Mouse (Mus musculus) gastrocnemius, adult 18-20 months (tissue): ENCODE measurements around the gene Krt87. TPM values are rescaled to one million over a fixed set of nuclear protein-coding genes. Genes with fewer than 3 reads are reported as not detected.
A peak's percentile ranks its signal among the peaks of the same experiment; 100 is the strongest.

Experiments
- DNase-seq: peaks from one replicate; pipeline ENCODE4 v3.0.0; 2021; ENCODE audit warnings: low spot score
- long read RNA-seq, 2 experiments: library from polyadenylated mRNA; stranded (forward); transcript quantifications; one replicate each; pipeline ENCODE4 v2.0.0; 2021
- total RNA-seq, 2 experiments: library from RNA; stranded (reverse); gene quantifications; 2 replicates each; pipeline ENCODE4 v1.2.3; 2021

Gene Krt87
- not detected for total RNA-seq
- long read RNA-seq, experiment 1 = 0 reads
- long read RNA-seq, experiment 2 = 0 reads

GRCm38 (mm10) chr15:101438555-101438954 is at the start of gene Krt87:
Gene Krt87, minus strand, starts transcription at chr15:101438804.
- DNase-seq = no peak

- DNase-seq = no peak
Observed at GRCm38 (mm10) chr15:101485911-101486635, 47.5 kb upstream of the Krt87 start.

GRCm38 (mm10) chr15:101484939-101485338 is 46.3 kb upstream of the Krt87 start:
- DNase-seq = no peak

GRCm38 (mm10) chr15:101483646-101484045 is 45.0 kb upstream of the Krt87 start:
- no peak for DNase-seq

- no peak for DNase-seq
Observed at GRCm38 (mm10) chr15:101482056-101482455, 43.5 kb upstream of the Krt87 start.

- DNase-seq = no peak
Observed at GRCm38 (mm10) chr15:101479666-101480060, 41.1 kb upstream of the Krt87 start.

- peak; percentile 29 for DNase-seq
Observed at GRCm38 (mm10) chr15:101479007-101479665, 40.5 kb upstream of the Krt87 start.

GRCm38 (mm10) chr15:101472952-101473528 is 34.4 kb upstream of the Krt87 start, which contains the start of gene Krt86:
Gene Krt86, plus strand, starts transcription at chr15:101473478.
- DNase-seq = no peak

GRCm38 (mm10) chr15:101469093-101469492 is 30.5 kb upstream of the Krt87 start:
- no peak for DNase-seq

- no peak for DNase-seq
Observed at GRCm38 (mm10) chr15:101463651-101464050, 25.0 kb upstream of the Krt87 start, which contains the start of gene Krt81. Gene Krt81, minus strand, starts transcription at chr15:101463751.

- DNase-seq = no peak
Observed at GRCm38 (mm10) chr15:101459283-101459682, 20.7 kb upstream of the Krt87 start.

GRCm38 (mm10) chr15:101458361-101458930 is 19.8 kb upstream of the Krt87 start:
- peak; percentile 22 for DNase-seq

- no peak for DNase-seq
Observed at GRCm38 (mm10) chr15:101455891-101456290, 17.3 kb upstream of the Krt87 start.

- DNase-seq = no peak
Observed at GRCm38 (mm10) chr15:101455292-101455691, 16.7 kb upstream of the Krt87 start.

GRCm38 (mm10) chr15:101454774-101455173 is 16.2 kb upstream of the Krt87 start:
- DNase-seq = no peak

- peak; percentile 75 for DNase-seq
Observed at GRCm38 (mm10) chr15:101453093-101453736, 14.6 kb upstream of the Krt87 start.

- no peak for DNase-seq
Observed at GRCm38 (mm10) chr15:101447444-101447843, 8.8 kb upstream of the Krt87 start, which contains the start of gene Krt88. Gene Krt88, plus strand, starts transcription at chr15:101447744.

GRCm38 (mm10) chr15:101446572-101446971 is 8.0 kb upstream of the Krt87 start:
- peak; percentile 6 for DNase-seq

GRCm38 (mm10) chr15:101440837-101441236 is 2.2 kb upstream of the Krt87 start:
- no peak for DNase-seq

GRCm38 (mm10) chr15:101436611-101437010 is 2.0 kb downstream of the Krt87 start:
- no peak for DNase-seq

GRCm38 (mm10) chr15:101424914-101425313 is 13.7 kb downstream of the Krt87 start:
- DNase-seq = no peak
